Mouse (Mus musculus) spleen, adult 2 months (tissue): ENCODE data around the gene Kctd2.

Experiments used
- CTCF ChIP-seq: fragments of 200-500 bp; IDR thresholded peaks from 2 replicates; pipeline ENCODE4 v1.5.1; 2011; ENCODE audit warnings: mild to moderate bottlenecking, inconsistent platforms; ENCODE audit not compliant: insufficient read depth, insufficient read length, insufficient replicate concordance; ENCODE audit errors: extremely low read depth
- POLR2A ChIP-seq: fragments of 200-500 bp; IDR thresholded peaks from 2 replicates; pipeline ENCODE4 v1.6.1; 2011; ENCODE audit warnings: low read depth, low read length, inconsistent platforms

- no peak for TF ChIP-seq CTCF
- no peak for TF ChIP-seq POLR2A
Measured at GRCm38 (mm10) chr11:115448998-115449397, 29.1 kb downstream of the Kctd2 start.
